Mouse (Mus musculus) stomach, embryonic 16.5 days (tissue): ENCODE measurements around the gene Inpp5f. TPM values are rescaled to one million over a fixed set of nuclear protein-coding genes. Genes with fewer than 3 reads are reported as not detected.
A peak's percentile ranks its signal among the peaks of the same experiment; 100 is the strongest.
"Not testable (repeated sequence)": the region's sequence is repeated elsewhere in the genome, so short reads cannot be mapped to it uniquely, and the experiment has no call there.

Source experiments
- ATAC-seq: fragments of 200-750 bp; cut with Nextera tagmentation; 2 replicates; pipeline ENCODE4 v1.8.0; 2017; ENCODE audit warnings: moderate number of reproducible peaks, moderate TSS enrichment; ENCODE audit not compliant: insufficient read depth, low FRiP score
- H3K27ac ChIP-seq: fragments of 300-500 bp; sonication (generic); 2 replicates; pipeline ENCODE4 v1.5.1; 2014; ENCODE audit warnings: low read length
- H3K27me3 ChIP-seq: fragments of 300-500 bp; sonication (generic); 2 replicates; pipeline ENCODE4 v1.6.1; 2014; ENCODE audit warnings: low read length, control low read depth, mixed read lengths; ENCODE audit not compliant: control insufficient read depth, insufficient read depth
- H3K36me3 ChIP-seq: fragments of 300-500 bp; sonication (generic); 2 replicates; pipeline ENCODE4 v1.6.1; 2014; ENCODE audit warnings: low read length; ENCODE audit not compliant: control insufficient read depth, insufficient read depth
- H3K4me1 ChIP-seq: fragments of 300-500 bp; sonication (generic); 2 replicates; pipeline ENCODE4 v1.6.1; 2014; ENCODE audit warnings: low read length, control low read depth, mixed read lengths; ENCODE audit not compliant: control insufficient read depth, insufficient read depth
- H3K4me2 ChIP-seq: fragments of 300-500 bp; sonication (generic); 2 replicates; pipeline ENCODE4 v1.6.1; 2014; ENCODE audit warnings: low read depth, low read length, mixed read lengths
- H3K4me3 ChIP-seq: fragments of 300-500 bp; sonication (generic); replicated peaks from 2 replicates; pipeline ENCODE4 v1.5.1; 2014; ENCODE audit warnings: mild to moderate bottlenecking, low read length
- H3K9ac ChIP-seq: fragments of 300-500 bp; sonication (generic); 2 replicates; pipeline ENCODE4 v1.6.1; 2014; ENCODE audit warnings: low read length
- H3K9me3 ChIP-seq: fragments of 300-500 bp; sonication (generic); replicated peaks from 2 replicates; pipeline ENCODE4 v1.6.1; 2016; ENCODE audit warnings: low read length, control low read depth; ENCODE audit not compliant: control insufficient read depth
- WGBS: fragments of 180-500 bp; shearing (Covaris S2); extraction: QIAGEN DNeasy Blood & Tissue Kit; methylation state at CpG from one replicate; pipeline ENCODE4 v1.1.7; 2014; 5-methylcytosine and 5-hydroxymethylcytosine counted together
- polyA plus RNA-seq: library from polyadenylated mRNA; unstranded; fragments of >200 nt; fragmentation: Nextera tagmentation; extraction: Ambion mirVana; gene quantifications from 2 replicates; pipeline ENCODE4 v1.2.1, GENCODE M21; 2015

The Inpp5f gene
- polyA plus RNA-seq, 1 experiment from 2014 or later: 20.2 TPM

- Histone ChIP-seq H3K4me1 (no peaks in the 10 kb centered on the region), H3K9me3 (no peaks in the 10 kb centered on the region), H3K4me2 (no peak overlapping the region), H3K9ac (no peak overlapping the region), H3K27me3 (no peaks in the 10 kb centered on the region), H3K4me3 (no peak overlapping the region), H3K36me3 (peaks cover 18% of the 10 kb centered on the region), H3K27ac (no peak overlapping the region)
- no peak for ATAC-seq
- 83% methylated on average over 10 of the region's 10 CpGs for WGBS
These were observed 83.7 kb downstream of the Inpp5f start for GRCm38 (mm10) chr7:128694848-128695247.

DNA sequence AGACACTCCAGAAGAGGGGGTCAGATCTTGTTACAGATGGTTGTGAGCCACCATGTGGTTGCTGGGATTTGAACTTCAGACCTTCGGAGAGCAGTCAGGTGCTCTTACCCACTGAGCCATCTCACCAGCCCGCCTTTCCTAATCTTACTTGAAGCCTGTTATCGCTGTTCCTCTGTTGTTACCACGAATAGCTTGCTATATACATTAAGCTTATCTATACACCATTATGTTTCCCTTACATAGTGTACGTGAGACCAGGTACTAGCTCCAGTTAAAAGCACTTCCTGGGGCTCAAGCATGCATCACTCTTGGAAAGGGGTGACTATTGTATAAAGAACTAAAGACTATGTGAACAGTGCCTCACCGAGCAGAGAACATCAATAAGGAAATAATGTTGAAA is 88.8 kb downstream of the Inpp5f start:
- H3K4me3 ChIP-seq, H3K4me2 ChIP-seq, ATAC-seq, H3K9ac ChIP-seq, H3K27me3 ChIP-seq, H3K27ac ChIP-seq, H3K4me1 ChIP-seq, H3K9me3 ChIP-seq: not testable (repeated sequence)
- 71% methylated on average over 6 of the region's 6 CpGs for WGBS
- peaks cover 34% of the 10 kb centered on the region for H3K36me3 ChIP-seq

- Histone ChIP-seq H3K27me3 (no peaks in the 10 kb centered on the region), H3K36me3 (peaks cover 32% of the 10 kb centered on the region), H3K27ac (no peak overlapping the region), H3K4me1 (no peaks in the 10 kb centered on the region), H3K4me2 (no peak overlapping the region), H3K9me3 (no peaks in the 10 kb centered on the region), H3K9ac (no peak overlapping the region), H3K4me3 (no peak overlapping the region)
- WGBS: 21% methylated on average over 4 of the region's 4 CpGs
- peak; percentile 71 for ATAC-seq
These were observed 94.6 kb downstream of the Inpp5f start for GRCm38 (mm10) chr7:128705735-128706134.

DNA sequence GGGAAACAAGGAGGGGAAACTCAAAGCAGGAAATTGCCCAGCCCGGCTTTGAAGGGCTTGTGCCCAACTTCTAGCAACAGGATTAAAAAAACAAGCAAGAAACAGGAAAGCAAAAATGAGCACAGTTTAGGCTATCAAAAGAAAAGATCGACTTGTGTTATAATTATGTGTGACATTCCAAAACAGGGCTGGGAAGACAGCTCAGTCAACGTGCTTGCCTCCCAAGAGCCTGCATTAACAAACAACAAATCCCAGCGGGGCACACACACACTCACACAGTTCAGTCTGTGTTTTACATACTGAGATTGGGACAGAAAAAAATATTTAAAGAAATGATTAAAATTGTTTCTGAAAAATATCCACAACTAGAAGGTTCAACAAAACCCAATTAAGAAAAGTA is 106.9 kb downstream of the Inpp5f start:
- no peak overlapping the region for H3K4me2 ChIP-seq
- no peak overlapping the region for H3K4me3 ChIP-seq
- H3K9ac ChIP-seq: no peak overlapping the region
- peaks cover 28% of the 10 kb centered on the region for H3K36me3 ChIP-seq
- no peak overlapping the region for H3K27ac ChIP-seq
- no peaks in the 10 kb centered on the region for H3K4me1 ChIP-seq
- WGBS: 64% methylated on average over 4 of the region's 4 CpGs
- H3K27me3 ChIP-seq: no peaks in the 10 kb centered on the region
- H3K9me3 ChIP-seq: no peaks in the 10 kb centered on the region
- ATAC-seq: no peak

DNA sequence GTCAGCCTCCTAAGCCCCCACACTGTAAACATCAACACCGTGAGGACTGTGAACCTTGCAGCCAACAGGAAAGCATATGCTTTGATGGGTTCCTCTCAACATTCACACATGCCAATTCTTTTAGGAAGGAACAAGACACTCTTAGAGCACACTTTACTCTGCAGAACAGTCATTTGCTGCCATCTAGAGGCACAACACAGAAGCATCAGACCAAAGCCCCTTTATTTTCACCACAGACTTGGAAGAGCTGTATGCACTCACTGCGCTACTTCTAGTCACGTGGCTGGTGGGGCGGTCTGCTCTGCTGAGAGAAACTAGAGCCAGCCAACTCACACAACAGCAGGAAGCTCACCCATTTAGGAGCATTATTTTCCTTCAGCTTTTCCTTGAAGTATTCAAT is 113.6 kb downstream of the Inpp5f start:
- ATAC-seq: peak; percentile 92; the same call in 1 of the 2 replicates
- 37% methylated on average over 4 of the region's 4 CpGs for WGBS

DNA sequence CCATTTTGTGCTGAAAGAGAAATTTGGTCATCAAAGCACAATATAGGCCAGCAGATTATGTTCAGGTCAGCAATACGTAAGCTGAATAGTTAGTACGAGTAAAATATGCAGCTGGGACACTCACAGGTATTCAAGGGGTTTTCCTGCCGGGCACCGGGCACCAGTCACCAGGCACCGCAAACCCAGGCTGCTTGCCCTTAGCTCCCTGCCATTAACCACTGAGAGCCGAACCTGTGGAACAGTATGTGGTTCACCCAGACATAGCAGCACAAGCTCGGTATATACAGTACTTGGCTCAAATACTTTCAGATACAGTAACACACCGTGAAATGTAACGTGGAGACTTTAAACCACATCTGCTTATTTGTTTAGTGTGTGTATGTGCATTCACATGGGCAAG is 114.1 kb downstream of the Inpp5f start:
- ATAC-seq: peak; percentile 16; the same call in 1 of the 2 replicates
- WGBS: 82% methylated on average over 9 of the region's 9 CpGs

More for the DNA sequence above, 113.6 kb downstream of the Inpp5f start:
- H3K9ac ChIP-seq: no peak overlapping the region
- peaks cover 17% of the 10 kb centered on the region for H3K4me1 ChIP-seq
- no peak overlapping the region; the same call in 1 of the 2 replicates for H3K27ac ChIP-seq
- no peak overlapping the region for H3K4me2 ChIP-seq
- no peak overlapping the region for H3K4me3 ChIP-seq
- H3K27me3 ChIP-seq: no peaks in the 10 kb centered on the region
- H3K36me3 ChIP-seq: 0 out of 2 replicates have a peak, but pooled peaks cover 4% of the 10 kb centered on the region
- H3K9me3 ChIP-seq: no peaks in the 10 kb centered on the region

GRCm38 (mm10) chr7:128726999-128727398 is 115.9 kb downstream of the Inpp5f start:
- Histone ChIP-seq H3K4me1 (peaks cover 23% of the 10 kb centered on the region), H3K27ac (no peak overlapping the region), H3K9ac (no peak overlapping the region), H3K27me3 (no peaks in the 10 kb centered on the region), H3K9me3 (no peaks in the 10 kb centered on the region), H3K36me3 (0 out of 2 replicates have a peak, but pooled peaks cover 4% of the 10 kb centered on the region), H3K4me2 (no peak overlapping the region), H3K4me3 (no peak overlapping the region)
- no peak for ATAC-seq
- WGBS: 77% methylated on average over 10 of the region's 10 CpGs

More for the DNA sequence above, 114.1 kb downstream of the Inpp5f start:
- H3K9ac ChIP-seq: no peak overlapping the region
- H3K9me3 ChIP-seq: no peaks in the 10 kb centered on the region
- H3K4me2 ChIP-seq: no peak overlapping the region
- no peak overlapping the region for H3K4me3 ChIP-seq
- 0 out of 2 replicates have a peak, but pooled peaks cover 4% of the 10 kb centered on the region for H3K36me3 ChIP-seq
- H3K27me3 ChIP-seq: no peaks in the 10 kb centered on the region
- no peak overlapping the region; the same call in 1 of the 2 replicates for H3K27ac ChIP-seq
- H3K4me1 ChIP-seq: peaks cover 17% of the 10 kb centered on the region

DNA sequence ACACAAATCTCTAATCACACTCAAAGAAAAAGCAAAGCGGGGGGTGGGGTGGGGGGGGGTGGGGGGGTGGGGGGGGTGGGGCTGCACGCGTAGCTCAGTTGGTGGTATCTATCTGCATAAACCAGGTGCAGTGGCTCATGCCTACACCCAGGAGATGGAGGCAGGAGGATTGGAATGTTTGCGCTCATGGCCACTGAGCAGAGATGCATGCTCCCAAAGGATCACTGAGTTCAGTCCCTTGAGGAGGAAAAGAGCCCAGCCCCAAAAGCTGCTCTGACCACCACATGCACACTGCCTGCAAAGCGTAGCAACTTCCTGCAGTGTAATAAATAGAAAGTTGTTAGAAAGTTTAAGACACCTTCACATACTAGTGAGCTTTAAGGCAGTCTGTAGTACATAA is 116.6 kb downstream of the Inpp5f start:
- no peak for ATAC-seq
- Histone ChIP-seq H3K27ac (no peak overlapping the region), H3K27me3 (no peaks in the 10 kb centered on the region), H3K4me2 (no peak overlapping the region), H3K4me3 (no peak overlapping the region), H3K9ac (no peak overlapping the region), H3K36me3 (0 out of 2 replicates have a peak, but pooled peaks cover 4% of the 10 kb centered on the region), H3K4me1 (peaks cover 27% of the 10 kb centered on the region), H3K9me3 (no peaks in the 10 kb centered on the region)
- WGBS: 62% methylated on average over 5 of the region's 5 CpGs

DNA sequence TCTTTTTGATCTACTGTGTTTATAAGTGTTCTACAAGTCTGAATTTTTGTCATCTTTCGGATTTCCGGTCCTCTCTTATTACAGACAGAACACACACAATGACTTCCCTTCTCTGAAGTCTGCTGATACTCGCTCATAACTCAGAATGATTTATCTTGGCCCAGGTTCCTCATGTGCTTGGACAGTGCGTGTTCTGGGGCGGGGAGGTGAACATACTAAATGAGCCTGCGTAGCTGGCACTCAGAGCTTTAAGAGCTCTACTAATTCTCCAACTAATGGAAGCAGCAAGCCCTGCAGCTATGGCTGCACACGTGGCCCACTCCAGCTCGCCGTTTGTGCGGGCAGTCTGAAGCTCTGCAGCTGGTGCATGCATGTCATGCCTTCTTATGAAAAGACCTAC is 117.6 kb downstream of the Inpp5f start:
- H3K4me1 ChIP-seq: peaks cover 29% of the 10 kb centered on the region
- H3K27ac ChIP-seq: no peak overlapping the region
- H3K9ac ChIP-seq: no peak overlapping the region
- no peak overlapping the region for H3K4me3 ChIP-seq
- ATAC-seq: no peak
- H3K27me3 ChIP-seq: no peaks in the 10 kb centered on the region
- H3K4me2 ChIP-seq: no peak overlapping the region
- H3K9me3 ChIP-seq: no peaks in the 10 kb centered on the region
- 61% methylated on average over 10 of the region's 10 CpGs for WGBS
- no peaks in the 10 kb centered on the region for H3K36me3 ChIP-seq
